Mouse (Mus musculus) CH12.LX (cell line): Measurements from ENCODE around the gene Dpagt1.

Experiments used
- CTCF ChIP-seq, 2 experiments: IDR thresholded peaks in 1 of 2; conservative IDR thresholded peaks in 1 of 2; 2 replicates each; pipeline ENCODE4 v1.5.1; 2011 to 2012; ENCODE audit warnings: low read depth in 2 of 2, low read length in 2 of 2, improper control_type of control experiment in 1 of 2, inconsistent platforms in 1 of 2, mild to moderate bottlenecking in 1 of 2, moderate library complexity in 1 of 2
- ELF1 ChIP-seq: IDR thresholded peaks from 2 replicates; pipeline ENCODE4 v1.6.1; 2014; ENCODE audit warnings: low read depth, mild to moderate bottlenecking, inconsistent platforms, low read length, improper control_type of control experiment
- EP300 ChIP-seq: IDR thresholded peaks from 2 replicates; pipeline ENCODE4 v1.6.1; 2011; ENCODE audit warnings: low read length, improper control_type of control experiment
- ETS1 ChIP-seq: conservative IDR thresholded peaks from 2 replicates; pipeline ENCODE4 v1.6.1; 2012; ENCODE audit warnings: low read depth, mild to moderate bottlenecking, inconsistent platforms, low read length, improper control_type of control experiment, moderate library complexity
- JUN ChIP-seq: IDR thresholded peaks from 2 replicates; pipeline ENCODE4 v1.6.1; 2011; ENCODE audit warnings: low read depth, mild to moderate bottlenecking, low read length, improper control_type of control experiment, moderate library complexity; ENCODE audit not compliant: insufficient read depth
- MAX ChIP-seq: IDR thresholded peaks from 2 replicates; pipeline ENCODE4 v1.6.1; 2011; ENCODE audit warnings: low read length, improper control_type of control experiment
- MAZ ChIP-seq: IDR thresholded peaks from 2 replicates; pipeline ENCODE4 v1.6.1; 2012; ENCODE audit warnings: low read depth, mild to moderate bottlenecking, inconsistent platforms, low read length, improper control_type of control experiment, moderate library complexity
- MEF2A ChIP-seq: IDR thresholded peaks from 2 replicates; pipeline ENCODE4 v1.6.1; 2014; ENCODE audit warnings: low read depth, mild to moderate bottlenecking, inconsistent platforms, low read length, improper control_type of control experiment, borderline replicate concordance
- NRF1 ChIP-seq: IDR thresholded peaks from 2 replicates; pipeline ENCODE4 v1.6.1; 2014; ENCODE audit warnings: low read depth, mild to moderate bottlenecking, inconsistent platforms, low read length, improper control_type of control experiment, moderate library complexity
- POLR2A ChIP-seq: IDR thresholded peaks from 2 replicates; pipeline ENCODE4 v1.6.1; 2011; ENCODE audit warnings: low read depth, mild to moderate bottlenecking, improper control_type of control experiment, low read length
- RAD21 ChIP-seq: IDR thresholded peaks from 2 replicates; pipeline ENCODE4 v1.6.1; 2011; ENCODE audit warnings: low read depth, mild to moderate bottlenecking, low read length, improper control_type of control experiment, moderate library complexity

- TF ChIP-seq NRF1 (no peak), MAX (no peak), EP300 (no peak), POLR2A (no peak; the same call in 1 of the 2 replicates), CTCF (conservative IDR thresholded peaks at IDR 0.05 in 1 of 2, IDR thresholded peaks at IDR 0.05 in 1 of 2; ENCODE audit: low read depth in 2 of 2, low read length in 2 of 2) (no peak), MEF2A (no peak), ETS1 (no peak), JUN (no peak), MAZ (no peak), ELF1 (no peak), RAD21 (no peak)
Measured at GRCm38 (mm10) chr9:44378153-44378730, 52.4 kb downstream of the Dpagt1 start.
